Mouse (Mus musculus) left cerebral cortex, postnatal 14 days (tissue): Measurements from ENCODE around the gene Fasn. TPM values are rescaled to one million over a fixed set of nuclear protein-coding genes. Genes with fewer than 3 reads are reported as not detected.
"Not testable (repeated sequence)": the region's sequence is repeated elsewhere in the genome, so short reads cannot be mapped to it uniquely, and the experiment has no call there.

Experiments
- DNase-seq, 2 experiments: peaks; one replicate each; pipeline ENCODE4 v3.0.0; 2021 to 2022; ENCODE audit warnings: low spot score in 2 of 2, mixed read lengths in 1 of 2
- intact Hi-C: fragments of 180-260 bp; cut with DNase I; formaldehyde crosslinking; loops from one replicate; pipeline ENCODE4 v1.15.1; 2025
- total RNA-seq, 2 experiments: library from RNA; stranded (reverse); gene quantifications; 2 replicates each; pipeline ENCODE4 v1.2.3; 2021

Gene Fasn
- total RNA-seq, 2 experiments from 2014 or later: 207 to 211 TPM

DNA sequence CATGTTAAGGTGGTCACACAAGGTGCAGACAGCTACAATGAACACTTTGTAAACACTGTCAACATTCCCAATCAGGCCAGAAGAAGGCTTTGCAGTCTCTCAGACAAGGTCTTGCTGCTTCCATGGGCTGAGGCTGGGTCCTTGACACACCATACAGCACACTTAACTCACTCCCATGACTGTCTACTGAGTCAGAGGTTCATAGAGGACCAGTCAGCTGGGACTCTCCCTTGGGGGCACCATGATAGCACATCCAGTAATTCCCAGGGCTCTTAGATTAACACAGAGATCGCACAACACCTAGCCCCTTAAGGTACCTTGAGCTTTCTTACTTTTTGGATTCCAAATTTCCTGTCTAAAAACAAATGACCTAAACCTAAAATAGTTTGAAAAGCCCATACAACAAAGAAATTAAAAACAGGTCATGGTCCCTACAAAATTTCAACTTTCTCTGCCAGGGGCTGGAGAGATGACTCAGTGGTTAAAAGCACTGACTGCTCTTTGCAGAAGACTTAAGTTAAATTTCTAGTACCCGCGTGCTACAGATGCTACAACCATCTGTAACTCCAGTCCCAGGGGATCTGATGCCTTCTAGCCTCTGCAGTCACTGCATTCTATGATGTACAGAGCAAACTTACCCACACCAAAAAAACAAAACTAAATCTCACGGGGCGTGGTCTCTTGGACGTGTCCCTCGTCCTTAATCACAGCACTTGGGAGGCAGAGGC, 50.7 kb downstream of the Fasn start:
- intact Hi-C loops: loop anchor here (10.0 kb wide), 2 partner anchors 119 to 259 kb away; no protein-coding TSS in a partner anchor
- no peak for DNase-seq

DNA sequence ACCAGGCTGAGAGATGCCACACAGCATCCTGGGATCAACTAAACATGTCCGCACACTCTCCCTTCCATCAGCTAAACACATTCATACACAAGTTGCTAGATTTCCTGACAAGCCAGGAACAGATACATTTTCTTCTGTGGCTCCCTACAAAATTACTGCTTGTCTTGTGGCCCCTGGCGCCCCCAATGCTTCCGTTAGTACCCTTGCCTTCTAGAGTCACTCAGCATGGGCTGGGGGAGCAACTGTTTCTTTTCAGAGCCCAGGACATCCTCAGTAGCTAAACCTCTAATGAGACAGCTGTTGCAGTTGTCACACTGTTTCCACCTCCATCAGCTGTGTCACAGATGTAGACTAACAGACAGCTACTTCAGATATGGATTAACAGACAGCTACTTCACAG, 51.6 kb downstream of the Fasn start:
- intact Hi-C loops: loop anchor here (10.0 kb wide), 2 partner anchors 118 to 258 kb away; no protein-coding TSS in a partner anchor

DNA sequence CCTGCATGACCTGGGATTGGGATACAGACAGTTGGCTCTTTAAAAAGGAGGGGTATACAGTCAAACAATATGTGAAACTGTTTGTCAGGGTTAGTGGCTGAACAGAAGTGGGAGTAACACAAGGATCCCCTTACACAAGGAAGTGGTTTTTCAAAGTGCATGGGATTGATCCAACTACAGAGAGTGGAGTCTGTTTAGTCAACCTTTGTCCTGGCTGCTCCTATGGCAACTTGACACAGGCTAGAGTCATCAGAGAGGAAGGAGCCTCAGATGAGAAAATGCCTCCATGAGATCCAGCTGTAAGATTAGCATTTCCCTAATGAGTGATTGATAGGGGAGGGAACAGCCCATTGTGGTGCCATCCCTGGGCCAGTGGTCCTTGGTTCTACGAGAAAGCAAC, 56.1 kb downstream of the Fasn start:
- intact Hi-C loops: no loop called here
- DNase-seq: no peak

More for the DNA sequence above, 51.6 kb downstream of the Fasn start:
- DNase-seq: no peak

DNA sequence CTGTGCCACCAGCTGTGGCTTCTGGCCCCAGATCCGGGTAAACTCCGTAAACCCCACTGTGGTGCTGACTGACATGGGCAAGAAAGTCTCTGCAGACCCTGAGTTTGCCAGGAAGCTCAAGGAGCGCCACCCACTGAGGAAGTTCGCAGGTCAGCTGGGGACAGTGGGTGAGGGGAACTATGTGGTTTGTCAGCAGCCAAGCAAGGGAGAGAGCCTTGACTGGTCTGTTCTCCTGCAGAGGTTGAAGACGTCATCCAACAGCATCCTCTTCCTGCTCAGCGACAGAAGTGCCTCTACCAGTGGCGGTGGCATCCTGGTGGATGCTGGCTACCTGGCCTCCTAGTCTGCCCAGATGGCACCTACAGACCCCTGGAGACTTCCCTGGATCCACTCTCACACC, 57.3 kb downstream of the Fasn start:
- intact Hi-C loops, DNase-seq: not testable (repeated sequence)

DNA sequence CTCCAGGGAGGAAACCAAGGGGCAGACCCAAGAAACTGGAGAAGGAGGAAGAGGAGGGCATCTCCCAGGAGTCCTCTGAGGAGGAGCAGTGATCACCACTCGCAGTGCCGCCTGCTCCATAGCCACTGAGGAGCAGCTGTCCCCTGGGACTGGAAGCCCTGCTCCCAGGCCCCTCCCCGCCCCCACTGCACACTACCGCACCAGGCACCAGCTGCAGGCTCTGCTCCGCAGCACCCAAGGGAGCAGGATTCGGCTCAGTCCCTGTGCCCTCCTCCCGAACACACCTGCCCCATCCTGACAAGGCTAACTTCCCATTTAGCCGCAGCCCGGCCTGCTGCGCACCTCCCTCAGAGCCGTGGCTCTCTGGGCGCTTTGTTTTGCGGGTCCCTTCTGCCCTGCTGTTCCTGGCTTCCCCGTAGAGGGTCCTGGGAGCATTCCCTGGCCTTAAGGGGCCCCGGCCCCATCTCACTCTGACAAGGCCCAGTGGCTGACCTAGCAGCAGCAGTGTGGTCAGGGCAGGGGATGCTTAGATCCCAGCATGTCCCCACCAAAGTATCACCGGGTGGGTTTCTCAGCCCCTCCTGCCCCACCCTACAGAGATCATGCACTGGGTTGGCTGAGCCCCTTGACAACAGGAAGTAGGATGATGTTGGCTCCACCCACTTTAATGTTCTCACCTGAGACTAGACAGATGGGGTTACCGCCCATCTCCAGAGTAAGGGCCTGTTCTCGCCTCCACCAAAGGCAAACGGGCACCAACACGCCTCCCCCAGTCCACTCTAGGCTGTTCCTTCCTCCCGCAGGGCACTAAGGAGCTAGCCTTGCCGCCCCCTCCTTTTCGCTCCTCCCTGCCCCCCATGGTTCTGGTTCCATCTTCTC, 61.0 kb downstream of the Fasn start:
- intact Hi-C loops, DNase-seq: not testable (repeated sequence)

DNA sequence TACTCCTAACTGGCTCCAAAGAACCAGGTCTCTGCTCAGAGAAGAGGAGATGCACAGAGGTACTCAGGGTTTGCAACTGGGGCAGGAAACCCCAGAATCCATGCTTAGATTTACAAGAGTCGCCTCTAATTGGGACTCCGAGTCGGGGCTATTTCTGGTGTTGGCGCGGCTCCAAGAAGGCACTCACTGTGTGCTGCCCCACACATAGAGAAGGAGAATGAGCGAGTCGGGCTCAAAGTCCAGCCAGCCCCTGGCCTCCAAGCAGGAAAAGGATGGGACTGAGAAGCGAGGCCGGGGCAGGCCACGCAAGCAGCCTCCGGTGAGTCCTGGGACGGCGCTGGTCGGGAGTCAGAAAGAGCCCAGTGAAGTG, 61.7 kb downstream of the Fasn start, which contains the start of gene Hmga1b:
Gene Hmga1b (plus strand): TSS at position 123 of the 370 bp plus-strand sequence.
- intact Hi-C loops, DNase-seq: not testable (repeated sequence)

DNA sequence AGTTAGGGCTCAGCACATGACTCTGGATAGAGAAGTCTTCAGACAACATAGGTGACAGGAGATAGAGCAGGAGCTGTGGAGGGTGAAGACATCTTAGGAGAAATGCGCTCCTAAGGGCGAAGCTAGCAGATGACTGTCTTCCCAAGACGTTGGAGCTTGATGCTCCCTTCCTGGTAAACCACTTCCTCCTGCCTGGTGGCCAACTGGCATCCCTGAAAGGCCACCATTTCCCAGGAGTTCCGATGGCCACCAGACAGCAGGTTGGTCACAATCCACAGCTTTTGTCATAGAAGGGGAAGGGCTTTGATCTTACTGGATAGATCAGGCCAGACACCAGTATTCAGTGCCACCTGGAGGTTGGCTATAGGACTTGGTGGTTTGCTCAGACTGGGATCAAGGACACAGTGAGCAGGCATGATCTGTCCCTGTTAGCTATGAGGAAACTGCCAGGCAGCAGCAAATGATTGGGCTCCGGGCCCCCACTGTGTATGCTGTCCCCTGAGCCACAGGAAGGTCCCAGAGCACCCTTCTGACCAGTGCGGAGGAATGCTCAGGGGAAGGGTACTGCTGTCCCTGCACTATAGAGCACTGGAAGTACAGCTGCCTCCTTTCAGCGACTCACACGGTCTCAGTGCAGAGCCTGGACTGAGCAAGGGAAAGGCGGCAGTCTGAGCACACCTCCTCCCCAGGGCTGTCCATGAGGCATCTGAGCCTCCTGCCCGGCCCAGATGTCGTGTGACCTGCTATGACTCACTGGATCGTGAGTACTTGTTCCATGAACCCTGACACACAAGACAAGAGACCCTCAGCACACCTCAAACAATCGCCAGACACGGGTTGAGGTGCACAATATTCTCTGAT, 62.3 kb downstream of the Fasn start:
- no peak for DNase-seq
- intact Hi-C loops: no loop called here

DNA sequence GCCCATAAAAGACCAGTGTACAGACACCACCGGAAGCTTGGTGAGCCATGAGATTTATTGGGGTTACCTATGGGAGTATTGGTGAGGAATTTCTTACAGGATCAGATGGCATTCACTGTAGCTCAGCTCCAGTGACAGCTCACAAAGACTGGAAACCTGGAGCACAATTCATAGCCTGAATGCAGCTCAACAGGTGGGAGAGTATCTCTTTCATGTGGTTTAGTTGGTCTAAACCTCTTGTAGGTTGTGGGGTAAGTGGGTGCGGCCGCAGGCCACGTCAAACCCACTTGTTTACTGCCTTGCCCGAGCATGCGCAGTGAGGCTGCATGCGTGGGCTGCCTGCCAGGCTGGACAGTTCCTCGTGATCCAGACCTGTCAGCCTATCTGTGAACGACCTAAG, 64.1 kb downstream of the Fasn start:
- no peak for DNase-seq
- intact Hi-C loops: no loop called here

Other genes with a start within 250 kb of the Fasn start
- 100 to 1,000 TPM; 397 to 401 TPM for gene Arhgdia, start 242.9 kb downstream of the Fasn start, total RNA-seq
- 10 to 100 TPM; 65.4 to 72.9 TPM for gene Alyref, start 226.2 kb downstream of the Fasn start, total RNA-seq
- gene Anapc11, start 226.1 kb downstream of the Fasn start, total RNA-seq: 100 to 1,000 TPM in 1 of 2 experiments, 10 to 100 TPM in 1; 99.6 to 100 TPM
- gene Npb, start 216.1 kb downstream of the Fasn start, total RNA-seq: 1 to 10 TPM in 1 of 2 experiments, under 1 TPM in 1; 0.97 to 1.0 TPM
- 100 to 1,000 TPM; 131 to 134 TPM for gene Pcyt2, start 206.6 kb downstream of the Fasn start, total RNA-seq
- 10 to 100 TPM; 34.7 to 42.4 TPM for gene Sirt7, start 199.3 kb downstream of the Fasn start, total RNA-seq
- gene Mafg, start 190.9 kb downstream of the Fasn start, total RNA-seq: 10 to 100 TPM; 84.3 to 94.3 TPM
- gene Pycr1, start 180.8 kb downstream of the Fasn start, total RNA-seq: 1 to 10 TPM; 3.8 to 4.0 TPM
- 1 to 10 TPM; 5.9 to 6.0 TPM for gene Myadml2, start 176.4 kb downstream of the Fasn start, total RNA-seq
- 1 to 10 TPM; 5.7 to 8.9 TPM for gene Notum, start 163.4 kb downstream of the Fasn start, total RNA-seq
- 10 to 100 TPM; 50.0 to 59.5 TPM for gene Aspscr1, start 151.6 kb downstream of the Fasn start, total RNA-seq
- gene Cenpx, start 110.8 kb downstream of the Fasn start, total RNA-seq: 10 to 100 TPM; 26.8 to 30.2 TPM
- 10 to 100 TPM; 57.2 to 60.1 TPM for gene Lrrc45, start 110.6 kb downstream of the Fasn start, total RNA-seq
- 10 to 100 TPM; 92.2 to 99.5 TPM for gene Rac3, start 103.1 kb downstream of the Fasn start, total RNA-seq
- 1 to 10 TPM; 5.7 to 7.8 TPM for gene Dcxr, start 97.3 kb downstream of the Fasn start, total RNA-seq
- 1 to 10 TPM; 1.5 to 3.0 TPM for gene Cbr2, start 92.4 kb downstream of the Fasn start, total RNA-seq
- gene Hmga1b, start 61.8 kb downstream of the Fasn start, total RNA-seq: 10 to 100 TPM; 25.9 to 30.1 TPM
- 10 to 100 TPM; 75.3 to 79.6 TPM for gene Rfng, start 40.3 kb downstream of the Fasn start, total RNA-seq
- gene Gps1, start 40.3 kb downstream of the Fasn start, total RNA-seq: 100 to 1,000 TPM; 141 to 144 TPM
- 10 to 100 TPM; 44.2 to 49.0 TPM for gene Dus1l, start 28.1 kb downstream of the Fasn start, total RNA-seq
- gene Ccdc57, start 108.3 kb upstream of the Fasn start, total RNA-seq: 1 to 10 TPM; 6.2 to 7.0 TPM
- 1 to 10 TPM; 3.2 to 4.2 TPM for gene Slc16a3, start 123.9 kb upstream of the Fasn start, total RNA-seq
- gene Csnk1d, start 166.8 kb upstream of the Fasn start, total RNA-seq: 100 to 1,000 TPM; 112 to 115 TPM
- under 1 TPM; 0.36 to 0.62 TPM for gene Cd7, start 214.9 kb upstream of the Fasn start, total RNA-seq
- not detected for gene Sectm1b, start 239.0 kb upstream of the Fasn start, total RNA-seq